In genomic region chr13:97939433-97940160, GRCm38 (mm10) we compare ENCODE assay signal across 8 mouse cellular contexts.
A peak's percentile ranks its signal among the peaks of the same experiment; 100 is the strongest.
DNase-seq lines count a peak whose midpoint lies in the region; TF ChIP-seq lines count a peak whose summit lies in the region.

No protein-coding gene starts in this region.

- 55% methylated on average over 15 of the region's 15 CpGs for WGBS in kidney, adult 2 months

- TF ChIP-seq CTCF in kidney, adult 2 months (conservative IDR thresholded peaks at IDR 0.05; ENCODE audit: insufficient read depth, insufficient read length, low read depth, low read length), result no peak; the same call in 1 of the 2 replicates

- H3K4me1 ChIP-seq in kidney, adult 2 months (ENCODE audit: control insufficient read depth, insufficient read depth, low read length), result no peaks in the 10 kb centered on the region; the same call in 1 of the 2 replicates

- no peak for TF ChIP-seq POLR2A in kidney, adult 2 months (IDR thresholded peaks at IDR 0.05; ENCODE audit: low read depth, low read length)

- H3K27ac ChIP-seq in kidney, adult 2 months (ENCODE audit: insufficient read depth, low read depth, low read length), result no peak overlapping the region

- peak; percentile 34 for DNase-seq in gastrocnemius, postnatal 10 days
- no peak for DNase-seq in gastrocnemius, adult 8-10 months (ENCODE audit: low spot score in 2 of 2)
- DNase-seq in 3134 (ENCODE audit: extremely low read depth, insufficient read length, low spot score), result peak; percentile 54
- peak; percentile 92 for DNase-seq in Muller cell, postnatal 12 days (ENCODE audit: inconsistent ontology term)
- peak; percentile 59 for DNase-seq in kidney, adult 2 months
- peak; percentile 58 for DNase-seq in naive thymus-derived CD4-positive, alpha-beta T cell, adult 2 months (ENCODE audit: low read depth)
- no peak for DNase-seq in left cerebral cortex, postnatal 36 days (ENCODE audit: low spot score in 2 of 2)
- no peak for DNase-seq in urinary bladder, postnatal 4 days (ENCODE audit: low spot score in 2 of 2)

- intact Hi-C loops in left cerebral cortex, postnatal 36 days (cut with DNase I), result loop anchor here (1.0 to 10.0 kb wide), 4 partner anchors 187 to 704 kb away; no protein-coding TSS in a partner anchor

- no peaks in the 10 kb centered on the region for H3K27me3 ChIP-seq in kidney, adult 2 months (replicated peaks; ENCODE audit: control insufficient read depth, insufficient read depth, low read length)

- H3K4me3 ChIP-seq in kidney, adult 2 months (ENCODE audit: insufficient read depth, low read depth, low read length), result no peak overlapping the region

- H3K36me3 ChIP-seq in kidney, adult 2 months (ENCODE audit: control insufficient read depth, insufficient read depth, low read length), result peaks cover 11% of the 10 kb centered on the region

Comparison
In these comparisons a context has a peak if more than half of its experiments do, and no peak if none do; other contexts are left out.
1. DNase-seq: peak in gastrocnemius, postnatal 10 days (single experiment), 3134 (single experiment), Muller cell, postnatal 12 days (single experiment), kidney, adult 2 months (single experiment) and naive thymus-derived CD4-positive, alpha-beta T cell, adult 2 months (single experiment); none in gastrocnemius, adult 8-10 months (0 of 2), left cerebral cortex, postnatal 36 days (0 of 2) and urinary bladder, postnatal 4 days (0 of 2).